Mouse (Mus musculus): ENCODE measurements at regions not wholly inside any gene's neighbourhood (a gene's known extent, or its start where the extent isn't known, plus 50 kb on each side); places are given as distances from the start of the nearest gene placed in this dataset.

- Histone ChIP-seq H3ac (ENCODE audit: control insufficient read depth, insufficient read length) (no peak overlapping the region), H3K4me3 (no peak overlapping the region), H3K36me3 (ENCODE audit: control insufficient read depth, insufficient read depth) (no peaks in the 10 kb centered on the region), H3K27me3 (ENCODE audit: control insufficient read depth, insufficient read depth, insufficient read length) (peaks cover 12% of the 10 kb centered on the region), H3K4me2 (ENCODE audit: low read depth) (no peak overlapping the region), H3K79me2 (ENCODE audit: control insufficient read depth, insufficient read depth) (no peaks in the 10 kb centered on the region)
- no peak for TF ChIP-seq E2F4 (IDR thresholded peaks at IDR 0.05; ENCODE audit: insufficient read depth)
- no peak for TF ChIP-seq TCF3 (IDR thresholded peaks at IDR 0.05; ENCODE audit: insufficient read length, low read depth)
- no peak for TF ChIP-seq TCF12 (IDR thresholded peaks at IDR 0.05; ENCODE audit: insufficient read depth, poor library complexity, severe bottlenecking)
- TF ChIP-seq USF1 (IDR thresholded peaks at IDR 0.05; ENCODE audit: low read depth) = no peak
- TF ChIP-seq MAX (IDR thresholded peaks at IDR 0.05; ENCODE audit: low read depth) = no peak
- TF ChIP-seq REST (IDR thresholded peaks at IDR 0.05; ENCODE audit: insufficient read depth, insufficient read length) = no peak
- no peak for TF ChIP-seq CEBPB (IDR thresholded peaks at IDR 0.05; ENCODE audit: insufficient read depth, poor library complexity, severe bottlenecking)
- no peak for TF ChIP-seq MYOD1 (IDR thresholded peaks at IDR 0.05; ENCODE audit: control insufficient read depth in 1 of 3, insufficient read length in 2 of 3, low read depth in 2 of 3)
- TF ChIP-seq MYOG (IDR thresholded peaks at IDR 0.05; ENCODE audit: control insufficient read depth in 1 of 3, insufficient read depth in 1 of 3, insufficient read length in 2 of 3, low read depth in 2 of 3) = no peak
- no peak for TF ChIP-seq POLR2A (IDR thresholded peaks at IDR 0.05; ENCODE audit: insufficient read length, low read depth)
- TF ChIP-seq SRF (IDR thresholded peaks at IDR 0.05; ENCODE audit: control insufficient read depth, insufficient read length, low read depth) = no peak
- no peak for TF ChIP-seq POLR2AphosphoS2 (IDR thresholded peaks at IDR 0.05; ENCODE audit: insufficient read length, low read depth)
Observed at GRCm38 (mm10) chr14:45992870-45993135, 334.9 kb upstream of the Ddhd1 start.

GRCm38 (mm10) chr14:45993669-45994068 lies 335.7 kb upstream of the Ddhd1 start:
- no peak for TF ChIP-seq REST (IDR thresholded peaks at IDR 0.05; ENCODE audit: insufficient read depth, insufficient read length)
- no peak for TF ChIP-seq MAX (IDR thresholded peaks at IDR 0.05; ENCODE audit: low read depth)
- no peak for TF ChIP-seq MYOD1 (IDR thresholded peaks at IDR 0.05; ENCODE audit: control insufficient read depth in 1 of 3, insufficient read length in 2 of 3, low read depth in 2 of 3)
- no peak for TF ChIP-seq SRF (IDR thresholded peaks at IDR 0.05; ENCODE audit: control insufficient read depth, insufficient read length, low read depth)
- TF ChIP-seq TCF3 (IDR thresholded peaks at IDR 0.05; ENCODE audit: insufficient read length, low read depth) = no peak
- no peak for TF ChIP-seq MYOG (IDR thresholded peaks at IDR 0.05; ENCODE audit: control insufficient read depth in 1 of 3, insufficient read depth in 1 of 3, insufficient read length in 2 of 3, low read depth in 2 of 3)
- TF ChIP-seq CEBPB (IDR thresholded peaks at IDR 0.05; ENCODE audit: insufficient read depth, poor library complexity, severe bottlenecking) = no peak
- TF ChIP-seq POLR2AphosphoS2 (IDR thresholded peaks at IDR 0.05; ENCODE audit: insufficient read length, low read depth) = no peak
- no peak for TF ChIP-seq POLR2A (IDR thresholded peaks at IDR 0.05; ENCODE audit: insufficient read length, low read depth)
- TF ChIP-seq TCF12 (IDR thresholded peaks at IDR 0.05; ENCODE audit: insufficient read depth, poor library complexity, severe bottlenecking) = no peak
- TF ChIP-seq E2F4 (IDR thresholded peaks at IDR 0.05; ENCODE audit: insufficient read depth) = no peak
- TF ChIP-seq USF1 (IDR thresholded peaks at IDR 0.05; ENCODE audit: low read depth) = no peak
- H3K79me2 ChIP-seq (ENCODE audit: control insufficient read depth, insufficient read depth) = no peaks in the 10 kb centered on the region
- H3K4me3 ChIP-seq = no peak overlapping the region
- H3K27me3 ChIP-seq (ENCODE audit: control insufficient read depth, insufficient read depth, insufficient read length) = peaks cover 12% of the 10 kb centered on the region
- no peaks in the 10 kb centered on the region for H3K36me3 ChIP-seq (ENCODE audit: control insufficient read depth, insufficient read depth)
- H3K4me2 ChIP-seq (ENCODE audit: low read depth) = no peak overlapping the region
- no peak overlapping the region for H3ac ChIP-seq (ENCODE audit: control insufficient read depth, insufficient read length)

GRCm38 (mm10) chr14:45996760-45997159 lies 338.8 kb upstream of the Ddhd1 start:
- Histone ChIP-seq H3K4me3 (no peak overlapping the region), H3K79me2 (ENCODE audit: control insufficient read depth, insufficient read depth) (no peaks in the 10 kb centered on the region), H3K27me3 (ENCODE audit: control insufficient read depth, insufficient read depth, insufficient read length) (peaks cover 4% of the 10 kb centered on the region), H3ac (ENCODE audit: control insufficient read depth, insufficient read length) (no peak overlapping the region), H3K4me2 (ENCODE audit: low read depth) (no peak overlapping the region), H3K36me3 (ENCODE audit: control insufficient read depth, insufficient read depth) (no peaks in the 10 kb centered on the region)
- TF ChIP-seq USF1 (IDR thresholded peaks at IDR 0.05; ENCODE audit: low read depth) = no peak
- TF ChIP-seq TCF3 (IDR thresholded peaks at IDR 0.05; ENCODE audit: insufficient read length, low read depth) = no peak
- TF ChIP-seq CEBPB (IDR thresholded peaks at IDR 0.05; ENCODE audit: insufficient read depth, poor library complexity, severe bottlenecking) = no peak
- no peak for TF ChIP-seq REST (IDR thresholded peaks at IDR 0.05; ENCODE audit: insufficient read depth, insufficient read length)
- no peak for TF ChIP-seq SRF (IDR thresholded peaks at IDR 0.05; ENCODE audit: control insufficient read depth, insufficient read length, low read depth)
- no peak for TF ChIP-seq MYOG (IDR thresholded peaks at IDR 0.05; ENCODE audit: control insufficient read depth in 1 of 3, insufficient read depth in 1 of 3, insufficient read length in 2 of 3, low read depth in 2 of 3)
- TF ChIP-seq E2F4 (IDR thresholded peaks at IDR 0.05; ENCODE audit: insufficient read depth) = no peak
- no peak for TF ChIP-seq MYOD1 (IDR thresholded peaks at IDR 0.05; ENCODE audit: control insufficient read depth in 1 of 3, insufficient read length in 2 of 3, low read depth in 2 of 3)
- TF ChIP-seq TCF12 (IDR thresholded peaks at IDR 0.05; ENCODE audit: insufficient read depth, poor library complexity, severe bottlenecking) = no peak
- TF ChIP-seq POLR2A (IDR thresholded peaks at IDR 0.05; ENCODE audit: insufficient read length, low read depth) = no peak

- Histone ChIP-seq H3K4me2 (ENCODE audit: low read depth) (no peak overlapping the region), H3K4me3 (no peak overlapping the region), H3ac (ENCODE audit: control insufficient read depth, insufficient read length) (no peak overlapping the region), H3K79me2 (ENCODE audit: control insufficient read depth, insufficient read depth) (no peaks in the 10 kb centered on the region), H3K36me3 (ENCODE audit: control insufficient read depth, insufficient read depth) (no peaks in the 10 kb centered on the region), H3K27me3 (ENCODE audit: control insufficient read depth, insufficient read depth, insufficient read length) (no peaks in the 10 kb centered on the region)
- TF ChIP-seq USF1 (IDR thresholded peaks at IDR 0.05; ENCODE audit: low read depth) = no peak
- TF ChIP-seq E2F4 (IDR thresholded peaks at IDR 0.05; ENCODE audit: insufficient read depth) = no peak
- no peak for TF ChIP-seq MAX (IDR thresholded peaks at IDR 0.05; ENCODE audit: low read depth)
- no peak for TF ChIP-seq SRF (IDR thresholded peaks at IDR 0.05; ENCODE audit: control insufficient read depth, insufficient read length, low read depth)
- TF ChIP-seq MYOG (IDR thresholded peaks at IDR 0.05; ENCODE audit: control insufficient read depth in 1 of 3, insufficient read depth in 1 of 3, insufficient read length in 2 of 3, low read depth in 2 of 3) = no peak
- no peak for TF ChIP-seq POLR2AphosphoS2 (IDR thresholded peaks at IDR 0.05; ENCODE audit: insufficient read length, low read depth)
- TF ChIP-seq TCF12 (IDR thresholded peaks at IDR 0.05; ENCODE audit: insufficient read depth, poor library complexity, severe bottlenecking) = no peak
- TF ChIP-seq POLR2A (IDR thresholded peaks at IDR 0.05; ENCODE audit: insufficient read length, low read depth) = no peak
- TF ChIP-seq CEBPB (IDR thresholded peaks at IDR 0.05; ENCODE audit: insufficient read depth, poor library complexity, severe bottlenecking) = no peak
- TF ChIP-seq REST (IDR thresholded peaks at IDR 0.05; ENCODE audit: insufficient read depth, insufficient read length) = no peak
- TF ChIP-seq MYOD1 (IDR thresholded peaks at IDR 0.05; ENCODE audit: control insufficient read depth in 1 of 3, insufficient read length in 2 of 3, low read depth in 2 of 3) = no peak
Observed at GRCm38 (mm10) chr14:46004078-46004477, 346.1 kb upstream of the Ddhd1 start.

Data from myocyte (in vitro differentiated cells).